Mouse (Mus musculus) mature B cell (primary cell): Measurements from ENCODE around the gene Trim65.
"Not testable (repeated sequence)": the region's sequence is repeated elsewhere in the genome, so short reads cannot be mapped to it uniquely, and the experiment has no call there.

ENCODE experiments used
- in situ Hi-C: fragments of 300-500 bp; cut with MboI; formaldehyde crosslinking; loops from 2 replicates; pipeline ENCODE4 v1.14.3; 2019

The Trim65 gene

GRCm38 (mm10) chr11:116108464-116109137 lies 22.3 kb downstream of the Trim65 start:
- in situ Hi-C loops = no loop called here

DNA sequence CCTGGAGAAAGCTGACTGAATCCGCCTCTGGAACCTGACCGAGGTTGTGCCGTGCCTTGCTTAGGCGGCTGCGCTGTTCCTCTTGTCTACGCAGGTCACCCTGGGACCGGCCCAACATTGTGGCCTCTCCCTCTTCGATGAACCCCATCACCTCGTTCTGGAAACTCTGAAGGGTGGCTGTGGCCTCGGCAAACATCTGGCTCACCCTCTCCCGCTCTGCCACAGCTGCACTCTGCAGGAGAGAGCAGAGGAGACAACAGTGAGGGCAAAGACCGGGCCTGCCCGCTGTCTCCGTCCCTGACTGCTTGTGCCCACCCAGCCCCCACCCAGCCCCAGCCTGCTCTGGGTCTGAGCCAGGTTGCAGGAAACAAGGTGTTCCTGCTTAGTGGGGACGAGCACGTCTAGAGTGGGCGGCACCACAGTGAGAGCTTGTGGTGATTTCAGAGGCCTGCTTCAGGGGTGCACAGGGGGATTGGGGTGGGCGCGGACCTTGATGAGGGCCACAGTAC lies 23.1 kb downstream of the Trim65 start:
- in situ Hi-C loops = no loop called here

DNA sequence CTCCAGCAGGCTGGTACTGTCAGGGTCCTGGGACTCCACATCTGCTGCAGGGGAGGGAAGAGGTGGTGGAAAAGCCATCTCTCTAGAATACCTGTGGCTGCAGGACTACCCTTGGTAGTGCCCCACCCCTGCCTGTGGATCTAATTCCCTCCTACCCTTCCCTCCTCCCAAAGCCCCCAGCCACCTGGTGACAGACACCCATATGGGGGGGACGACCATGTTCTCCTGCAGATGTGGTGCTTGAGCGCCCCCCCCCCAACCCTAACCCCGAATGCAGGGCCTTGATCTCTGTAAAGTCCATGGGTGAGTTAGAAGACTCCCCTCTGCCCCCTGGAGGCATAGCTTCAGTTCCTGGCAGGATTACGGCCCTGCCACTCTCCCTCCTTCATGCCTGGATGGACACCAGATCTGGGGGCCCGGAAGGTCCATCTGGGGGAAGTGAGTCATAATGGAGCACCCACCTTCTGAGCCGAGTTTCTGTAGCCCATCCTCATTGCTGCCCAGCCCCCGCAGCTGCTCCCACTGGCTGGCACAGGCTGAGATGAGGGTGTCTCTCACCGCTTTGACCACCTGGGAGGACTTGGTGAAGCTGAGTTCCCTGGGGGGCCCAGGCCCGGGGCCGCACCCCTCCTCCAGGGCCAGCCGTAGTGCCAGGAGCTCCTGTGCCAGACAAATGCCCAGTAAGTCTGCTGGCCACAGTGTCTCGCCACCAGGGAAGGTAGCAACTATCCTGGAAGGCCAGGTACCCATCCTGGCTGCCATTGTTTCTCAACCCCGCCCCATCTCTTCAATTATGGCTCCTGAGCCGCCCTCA lies 23.8 kb downstream of the Trim65 start:
- in situ Hi-C loops = no loop called here

DNA sequence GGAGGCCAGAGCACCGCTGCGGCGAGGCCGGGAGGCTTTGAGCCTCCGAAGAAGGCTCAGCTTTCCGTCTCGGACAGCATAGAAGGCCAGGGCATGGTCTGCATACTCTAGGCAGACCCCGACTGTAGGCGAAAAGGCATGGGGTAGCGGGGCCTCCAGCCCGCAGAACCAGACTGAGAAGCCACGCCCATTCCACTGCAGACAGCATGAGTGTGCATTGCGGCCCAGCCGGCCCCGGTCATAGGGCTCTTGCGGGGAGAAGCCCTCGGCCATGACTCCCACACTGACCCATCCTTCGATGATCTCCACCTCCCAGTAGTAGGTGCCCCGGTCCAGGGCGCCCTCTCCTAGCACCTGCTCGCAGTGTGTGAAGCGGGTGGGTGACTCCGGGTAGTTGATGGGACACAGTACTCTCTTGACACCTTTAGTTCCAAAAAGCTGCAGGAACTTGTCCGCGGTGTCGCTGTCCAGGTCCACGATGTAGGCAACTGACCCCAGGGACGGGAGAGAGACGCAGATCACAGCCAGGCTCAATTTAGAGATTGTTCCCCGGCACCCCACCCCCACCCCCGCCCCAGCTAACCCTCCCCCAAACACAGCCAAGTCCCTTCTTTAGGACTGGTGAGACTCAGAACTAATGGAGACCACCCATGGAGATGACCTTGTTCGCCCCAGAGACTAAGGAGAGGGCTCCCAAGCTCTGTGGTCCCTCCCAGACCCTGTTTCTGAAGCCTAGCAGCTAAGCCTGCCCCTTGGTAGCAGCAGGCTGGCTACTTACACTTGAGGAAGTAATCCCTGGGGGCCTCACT lies 24.6 kb downstream of the Trim65 start:
- in situ Hi-C loops = no loop called here

GRCm38 (mm10) chr11:116105065-116105464 lies 25.9 kb downstream of the Trim65 start:
- in situ Hi-C loops = no loop called here

DNA sequence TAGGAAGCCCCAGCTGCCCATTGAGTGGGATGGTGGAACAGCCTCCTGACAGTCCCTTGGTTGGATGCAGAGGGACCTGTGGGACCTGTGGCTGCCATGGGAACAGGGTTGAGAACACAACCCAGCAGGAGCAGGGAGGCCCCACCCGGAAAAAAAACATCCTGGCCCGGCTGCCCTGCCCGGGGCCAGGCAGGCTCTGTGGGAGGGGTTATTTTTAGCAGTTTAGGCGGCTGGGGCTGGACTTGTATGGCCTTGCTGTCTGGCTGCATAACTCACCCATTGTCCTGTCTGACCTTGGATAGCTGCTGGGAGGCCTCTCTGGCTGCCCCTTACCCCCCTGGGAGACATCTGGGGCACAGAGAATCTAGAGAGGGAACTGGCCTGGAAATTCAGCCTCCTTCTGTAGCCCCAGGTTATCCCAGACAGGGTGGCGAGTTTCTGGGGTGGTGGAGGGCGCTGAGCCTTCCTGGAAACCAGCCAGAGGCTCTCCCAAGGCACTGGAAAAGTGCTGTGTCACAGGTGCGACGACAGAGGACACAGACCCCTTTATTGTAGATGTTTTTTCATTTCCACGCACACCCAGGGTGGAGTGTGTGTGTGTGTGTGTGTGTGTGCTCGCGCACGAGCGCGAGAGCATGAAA lies 26.8 kb downstream of the Trim65 start:
- in situ Hi-C loops = no loop called here

DNA sequence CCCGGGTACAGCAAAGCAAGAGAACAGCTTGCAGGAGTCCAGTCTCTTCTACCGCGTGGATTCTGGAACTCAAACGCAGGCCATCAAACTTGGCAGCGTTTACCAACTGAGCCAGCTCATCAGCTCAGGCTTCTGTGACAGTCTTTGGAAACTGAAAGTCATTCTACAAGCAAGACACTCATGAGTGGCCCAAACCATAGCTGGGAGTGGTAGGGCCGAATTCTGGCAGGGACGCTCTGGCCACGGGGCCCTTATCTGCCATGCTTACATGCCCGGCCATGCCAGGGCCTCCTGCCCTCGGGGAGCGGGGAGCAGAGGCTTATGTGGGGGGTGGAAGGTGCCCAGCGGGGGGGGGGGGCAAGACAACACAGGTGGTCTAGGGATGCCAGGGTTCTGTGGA lies 27.4 kb downstream of the Trim65 start:
- in situ Hi-C loops = no loop called here

DNA sequence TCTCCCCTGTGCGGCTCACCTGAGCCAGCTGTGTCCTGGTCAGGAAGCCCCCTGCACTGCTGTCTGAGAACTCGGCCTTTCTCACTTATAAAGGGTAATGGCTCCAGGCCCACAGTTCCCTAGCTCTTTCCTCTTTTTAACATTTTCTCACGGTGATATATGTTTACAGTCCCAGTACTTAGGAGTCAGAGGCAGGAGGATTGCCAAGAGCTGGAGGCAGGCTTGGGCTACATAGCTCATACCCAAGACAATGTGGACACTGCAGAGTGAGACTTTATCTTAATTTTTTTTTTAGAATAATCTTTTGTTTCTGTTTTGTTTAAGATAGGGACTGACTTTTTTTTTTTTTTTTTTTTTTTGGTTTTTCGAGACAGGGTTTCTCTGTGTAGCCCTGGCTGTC lies 28.5 kb downstream of the Trim65 start:
- in situ Hi-C loops = no loop called here

DNA sequence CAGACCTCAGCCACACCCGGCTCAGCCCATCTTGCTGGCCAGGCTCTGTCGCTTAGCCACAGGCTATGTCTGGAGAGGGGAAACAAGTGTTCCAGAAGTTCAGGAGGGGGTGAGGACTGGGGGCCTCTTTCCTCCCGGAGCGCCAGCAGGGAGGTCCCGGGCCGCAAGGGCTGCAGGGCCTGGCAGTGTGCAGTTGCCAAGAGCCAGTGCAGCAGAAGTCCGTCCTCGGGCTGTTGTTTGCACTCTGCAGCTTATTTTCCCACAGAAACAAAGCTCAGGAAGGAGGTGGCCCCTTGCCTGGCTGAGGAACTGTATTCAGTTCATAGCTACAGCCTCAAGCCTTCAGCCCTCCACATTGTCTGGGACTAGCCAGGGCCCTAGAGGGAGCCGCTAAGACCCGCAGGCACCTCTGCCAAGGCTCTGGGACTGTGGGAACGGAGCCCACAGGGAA lies 29.0 kb downstream of the Trim65 start:
- in situ Hi-C loops = no loop called here

DNA sequence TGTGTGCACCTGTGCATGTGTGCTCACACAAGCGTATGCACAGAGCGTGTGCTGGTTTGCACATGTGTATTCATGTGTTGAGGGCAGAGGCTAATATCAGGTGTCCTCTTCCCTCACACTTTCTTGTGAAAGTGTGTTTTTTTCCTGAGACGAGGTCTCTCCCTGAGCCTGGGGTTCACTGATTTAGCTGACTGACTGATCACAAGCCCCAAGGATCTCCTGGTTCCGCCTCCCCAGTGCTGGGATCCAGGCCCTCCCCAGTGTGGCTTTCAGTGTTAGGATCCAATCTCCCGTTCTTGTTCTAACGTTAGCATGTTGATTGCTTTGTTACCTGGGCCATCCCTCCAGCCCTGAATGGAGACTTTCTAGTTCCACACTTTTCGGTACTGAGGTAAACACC lies 30.1 kb downstream of the Trim65 start:
- in situ Hi-C loops = no loop called here

- in situ Hi-C loops = no loop called here
These were observed 30.5 kb downstream of the Trim65 start for GRCm38 (mm10) chr11:116100385-116100784.

- in situ Hi-C loops = no loop called here
These were observed 31.5 kb downstream of the Trim65 start for GRCm38 (mm10) chr11:116099462-116099861.

GRCm38 (mm10) chr11:116098711-116099460 lies 32.0 kb downstream of the Trim65 start:
- in situ Hi-C loops = no loop called here

DNA sequence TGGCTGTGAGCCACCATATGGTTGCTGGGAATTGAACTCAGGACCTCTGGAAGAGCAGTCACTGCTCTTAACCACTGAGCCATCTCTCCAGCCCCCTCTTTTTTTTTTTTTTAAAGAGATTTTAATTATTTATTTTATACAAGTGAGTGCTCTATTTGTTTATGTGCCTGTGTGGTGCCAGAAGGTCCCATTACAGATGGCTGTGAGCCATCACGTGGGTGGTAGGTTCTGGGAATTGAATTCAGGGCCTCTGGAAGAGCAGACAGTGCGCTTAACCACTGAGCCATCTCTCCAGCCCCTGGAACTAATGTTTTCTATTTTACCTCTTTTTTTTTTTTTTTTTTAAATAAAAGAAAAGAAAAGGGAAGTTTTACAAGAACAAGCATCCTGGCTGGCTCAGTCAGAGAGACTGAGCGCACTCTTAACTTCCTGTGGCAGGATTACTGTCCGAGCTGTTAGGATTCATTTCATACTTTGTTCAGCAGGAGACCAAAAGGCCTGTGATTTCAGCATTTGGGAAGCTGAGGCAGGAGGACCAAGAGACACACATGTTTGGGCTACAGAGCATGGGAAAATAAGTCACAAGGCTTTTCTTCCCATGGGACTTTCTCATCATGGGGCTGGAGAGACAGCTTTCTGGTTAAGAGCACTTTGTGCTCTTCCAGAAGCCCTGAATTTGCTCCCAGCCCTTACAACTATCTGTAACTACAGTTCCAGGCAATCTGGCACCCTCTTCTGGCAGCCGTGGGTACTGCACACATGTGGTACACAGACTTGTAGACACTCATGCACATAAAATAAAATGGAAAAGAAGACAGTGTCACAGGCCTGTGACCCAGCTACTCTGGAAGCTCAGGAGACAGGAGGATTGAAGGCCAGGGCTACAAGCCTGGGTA lies 34.5 kb downstream of the Trim65 start:
- in situ Hi-C loops = no loop called here

DNA sequence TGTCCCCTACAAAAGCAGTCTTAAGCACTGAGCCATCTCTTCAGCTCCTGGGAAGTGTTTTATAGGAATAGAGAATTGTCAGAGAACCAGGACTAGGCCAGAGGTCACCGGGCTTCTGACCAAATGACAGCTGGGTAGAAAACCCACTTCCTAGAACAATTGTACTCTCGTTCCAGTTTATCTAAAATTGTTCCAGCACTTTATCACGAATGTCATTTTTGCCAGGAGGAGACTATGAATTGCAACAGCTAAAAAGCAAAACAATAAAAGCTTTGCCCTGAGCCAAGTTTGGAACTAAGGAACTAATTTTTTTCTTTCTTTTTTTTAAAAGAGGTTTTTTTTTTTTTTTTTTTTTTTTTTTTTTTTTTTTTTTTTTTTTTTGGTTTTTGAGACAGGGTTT lies 35.4 kb downstream of the Trim65 start:
- in situ Hi-C loops = no loop called here

DNA sequence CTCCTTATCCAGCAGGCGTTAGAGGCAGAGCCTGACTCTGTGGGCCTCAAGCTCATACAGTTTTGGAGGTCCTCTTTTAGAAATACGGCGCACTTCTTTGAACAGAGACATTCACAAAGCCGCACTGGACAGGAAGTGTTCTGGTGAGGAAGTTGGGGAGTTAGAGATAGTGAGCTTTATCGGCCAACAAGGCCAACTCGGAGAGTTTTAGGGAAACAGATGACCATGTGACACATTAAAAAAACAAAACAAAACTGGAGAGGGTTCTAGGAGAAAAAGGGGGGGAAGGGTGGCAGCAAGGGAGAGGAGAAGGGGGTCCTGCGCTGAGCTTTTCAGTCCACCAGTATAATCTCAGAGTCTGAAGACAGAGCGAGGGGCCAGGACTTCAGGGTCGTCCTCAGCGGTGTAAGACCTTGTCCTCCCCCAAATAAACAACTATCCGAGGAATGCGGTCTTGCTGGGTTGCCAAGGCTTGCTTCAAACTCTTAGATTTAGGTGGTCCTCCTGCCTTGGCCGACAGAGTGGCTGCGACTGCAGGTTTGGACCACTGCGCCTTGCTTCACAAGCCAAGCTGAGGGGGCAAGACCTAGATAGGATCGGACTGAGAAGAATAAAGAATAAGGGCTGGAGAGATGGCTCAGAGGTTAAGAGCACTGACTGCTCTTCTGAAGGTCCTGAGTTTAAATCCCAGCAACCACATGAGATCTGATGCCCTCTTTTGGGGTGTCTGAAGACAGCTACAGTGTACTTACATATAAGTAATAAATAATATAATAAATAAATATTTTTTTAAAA lies 37.0 kb downstream of the Trim65 start:
- in situ Hi-C loops = no loop called here

DNA sequence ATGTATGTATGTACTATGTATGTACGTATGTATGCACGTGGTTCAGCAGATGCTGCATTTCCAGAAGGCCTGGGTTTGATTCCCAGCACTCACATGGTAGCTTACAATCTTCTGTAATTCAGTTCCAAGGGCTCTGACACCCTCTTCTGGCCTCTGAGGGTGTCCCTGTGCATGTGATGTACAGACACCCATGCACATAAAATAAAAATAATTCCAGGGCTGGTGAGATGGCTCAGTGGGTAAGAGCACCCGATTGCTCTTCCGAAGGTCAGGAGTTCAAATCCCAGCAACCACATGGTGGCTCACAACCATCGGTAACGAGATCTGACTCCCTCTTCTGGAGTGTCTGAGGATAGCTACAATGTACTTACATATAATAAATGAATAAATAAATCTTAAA lies 38.0 kb downstream of the Trim65 start:
- in situ Hi-C loops = not testable (repeated sequence)

DNA sequence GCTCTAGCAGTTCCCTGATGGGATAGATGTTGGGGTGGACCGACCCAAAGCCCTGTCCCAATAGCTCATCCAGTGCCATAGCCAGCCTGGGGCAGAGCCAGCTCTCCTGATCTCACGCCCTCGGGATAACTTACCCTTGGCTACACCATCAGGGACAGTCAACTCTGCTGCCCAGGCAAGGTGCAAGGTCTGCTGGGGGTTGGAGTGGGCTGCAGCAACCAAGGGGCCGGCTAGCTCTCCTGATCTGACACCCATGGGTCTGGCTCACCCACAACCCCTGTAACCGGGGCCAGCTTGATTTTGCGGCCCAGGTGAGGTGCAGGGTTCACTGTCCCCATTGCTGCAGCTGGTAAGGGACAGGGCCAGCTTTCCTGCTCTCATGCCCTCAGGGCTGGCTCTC lies 39.3 kb downstream of the Trim65 start:
- in situ Hi-C loops = no loop called here

- in situ Hi-C loops = no loop called here
These were observed 41.4 kb downstream of the Trim65 start for GRCm38 (mm10) chr11:116089545-116089944.
